Mouse (Mus musculus) subcutaneous adipose tissue, adult 2 months (tissue): ENCODE data around the gene Zfp37. TPM values are rescaled to one million over a fixed set of nuclear protein-coding genes. Genes with fewer than 3 reads are reported as not detected.

Source experiments
- polyA plus RNA-seq: library from polyadenylated mRNA; depleted of rRNA; stranded (reverse); fragments of >200 nt; gene quantifications from 2 replicates; pipeline ENCODE4 v1.2.3, GENCODE M21; 2012; ENCODE audit warnings: low replicate concordance; rRNA removed

Gene Zfp37
- 0.37 and 1.2 TPM in 2 replicates for polyA plus RNA-seq

DNA sequence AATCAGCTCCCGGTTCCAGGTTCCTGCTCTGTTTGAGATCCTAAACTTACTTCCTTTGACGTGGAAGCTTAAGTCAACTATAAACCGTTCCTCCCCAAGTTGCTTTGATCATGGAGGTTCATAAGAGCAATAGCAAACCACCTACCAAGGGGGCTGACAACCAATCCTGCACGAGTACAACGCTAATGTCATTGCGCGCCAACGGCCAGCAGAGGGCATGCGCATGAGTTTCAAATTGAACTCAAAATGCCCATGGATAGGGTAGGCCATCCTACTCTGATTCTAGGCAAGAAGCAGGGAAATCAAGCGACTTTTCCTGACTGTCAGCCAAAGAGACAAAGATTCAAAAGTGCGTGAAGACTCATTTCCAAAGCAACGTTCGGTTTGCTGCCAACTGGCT lies at the start of gene Zfp37:
Gene Zfp37 (minus strand): TSS at position 279 of the 400 bp plus-strand sequence.

DNA sequence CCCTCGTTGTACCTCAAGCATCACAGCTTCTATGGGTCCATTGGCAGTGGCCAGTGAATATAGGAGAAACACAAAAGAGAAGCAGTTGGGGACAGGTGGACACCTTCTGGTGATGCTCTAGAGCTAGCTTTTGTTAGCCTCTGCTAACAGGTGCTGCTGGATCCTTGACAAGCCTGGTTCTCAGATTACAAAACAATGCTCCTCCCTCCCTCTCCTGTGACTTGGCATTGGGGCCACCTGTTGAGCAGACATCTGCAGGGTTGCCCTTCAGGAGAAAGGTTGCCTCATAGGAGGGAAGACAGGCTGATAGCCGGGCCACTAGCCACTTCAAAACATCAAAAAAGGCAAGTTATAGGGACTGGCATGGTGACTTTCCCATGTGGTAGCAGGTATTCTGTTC lies 31.4 kb upstream of the Zfp37 start, which contains the start of gene Slc31a2:
Gene Slc31a2 (plus strand): TSS at position 287 of the 400 bp plus-strand sequence.

GRCm38 (mm10) chr4:62150811-62151210 lies 80.0 kb downstream of the Zfp37 start, which contains the start of gene Mup21:
Mup21 (minus strand) TSS chr4:62150863.

Other genes with a start within 250 kb of the Zfp37 start
- gene Mup20, start 176.9 kb downstream of the Zfp37 start, polyA plus RNA-seq = not detected in 2 replicates
- 3.0 and 8.5 TPM in 2 replicates for gene Mup3, start 143.7 kb downstream of the Zfp37 start, polyA plus RNA-seq
- gene Mup21, start 80.2 kb downstream of the Zfp37 start, polyA plus RNA-seq = not detected in 2 replicates
- gene Slc31a2, start 31.5 kb upstream of the Zfp37 start, polyA plus RNA-seq = 31.4 and 41.4 TPM in 2 replicates
- gene Fkbp15, start 129.5 kb upstream of the Zfp37 start, polyA plus RNA-seq = 31.5 and 38.2 TPM in 2 replicates
- 26.8 and 31.4 TPM in 2 replicates for gene Slc31a1, start 129.7 kb upstream of the Zfp37 start, polyA plus RNA-seq
- gene Cdc26, start 177.6 kb upstream of the Zfp37 start, polyA plus RNA-seq = 31.6 and 47.6 TPM in 2 replicates
- 9.7 and 17.8 TPM in 2 replicates for gene Prpf4, start 177.8 kb upstream of the Zfp37 start, polyA plus RNA-seq
- 0.33 and 4.0 TPM in 2 replicates for gene Rnf183, start 204.2 kb upstream of the Zfp37 start, polyA plus RNA-seq
- gene Wdr31, start 239.8 kb upstream of the Zfp37 start, polyA plus RNA-seq = 0.49 and 4.7 TPM in 2 replicates
- 0.34 and 45.2 TPM in 2 replicates for gene Bspry, start 249.0 kb upstream of the Zfp37 start, polyA plus RNA-seq